ENCODE assay signal across 25 mouse cellular contexts in genomic region chr15:98835291-98835690, GRCm38 (mm10). TPM values are rescaled to one million over a fixed set of nuclear protein-coding genes. Genes with fewer than 3 reads are reported as not detected.
DNase-seq lines count a peak whose midpoint lies in the region; ATAC-seq lines count a peak whose summit lies in the region.
"Had no signal": no experiment of that assay in that cellular context is flagged by ENCODE, and none has a peak within 500 bp of the region (broad histone marks: within the 10 kb centered on the region; RNA-seq: fewer than 3 reads in every experiment).

No protein-coding gene starts in this region.

- WGBS in heart, embryonic 13.5 days = 70% methylated on average over 14 of the region's 14 CpGs
- WGBS in hindbrain, embryonic 11.5 days = 95% methylated on average over 14 of the region's 14 CpGs
- WGBS in hindbrain, embryonic 14.5 days = 96% methylated on average over 14 of the region's 14 CpGs
- 87% methylated on average over 14 of the region's 14 CpGs for WGBS in liver, embryonic 15.5 days (ENCODE audit: insufficient replicate concordance)
- WGBS in neural tube, embryonic 15.5 days = 94% methylated on average over 14 of the region's 14 CpGs

- H3K4me1 ChIP-seq in heart, embryonic 13.5 days = peaks cover 32% of the 10 kb centered on the region
- no peaks in the 10 kb centered on the region for H3K4me1 ChIP-seq in hindbrain, embryonic 11.5 days (replicated peaks; ENCODE audit: control insufficient read depth, insufficient read depth, low read length)
- peaks cover 5% of the 10 kb centered on the region for H3K4me1 ChIP-seq in hindbrain, embryonic 14.5 days (replicated peaks; ENCODE audit: control insufficient read depth, insufficient read depth, low read length)
- H3K4me1 ChIP-seq in liver, embryonic 15.5 days (replicated peaks) = peaks cover 66% of the 10 kb centered on the region
- H3K4me1 ChIP-seq in neural tube, embryonic 15.5 days = peaks cover 7% of the 10 kb centered on the region; the same call in 1 of the 2 replicates

- peak overlapping the region; percentile 42 for H3K27ac ChIP-seq in heart, embryonic 13.5 days (replicated peaks)
- no peak overlapping the region for H3K27ac ChIP-seq in hindbrain, embryonic 11.5 days (ENCODE audit: low read depth, low read length)
- H3K27ac ChIP-seq in hindbrain, embryonic 14.5 days = no peak overlapping the region
- peak overlapping the region; percentile 89 for H3K27ac ChIP-seq in liver, embryonic 15.5 days (replicated peaks)
- H3K27ac ChIP-seq in neural tube, embryonic 15.5 days (replicated peaks) = no peak overlapping the region
- H3K27ac ChIP-seq: embryonic facial prominence, embryonic 15.5 days; forebrain, embryonic 10.5 days; gastrocnemius, adult 2 months; hindbrain, embryonic 13.5 days; intestine, embryonic 15.5 days had no signal

- intact Hi-C loops in heart, postnatal 36 days (cut with DNase I) = no loop called here

- no peak overlapping the region for H3K4me3 ChIP-seq in heart, embryonic 13.5 days
- H3K4me3 ChIP-seq in hindbrain, embryonic 11.5 days (ENCODE audit: low read depth, low read length) = no peak overlapping the region
- no peak overlapping the region for H3K4me3 ChIP-seq in hindbrain, embryonic 14.5 days (replicated peaks; ENCODE audit: low read length)
- H3K4me3 ChIP-seq in liver, embryonic 15.5 days (replicated peaks) = no peak overlapping the region
- no peak overlapping the region for H3K4me3 ChIP-seq in neural tube, embryonic 15.5 days (replicated peaks)
- H3K4me3 ChIP-seq: embryonic facial prominence, embryonic 15.5 days; erythroblast, embryonic 14.5 days; forebrain, embryonic 10.5 days; gastrocnemius, adult 2 months; hindbrain, embryonic 13.5 days; intestine, embryonic 15.5 days had no signal

- DNase-seq in heart, postnatal 36 days = no peak
- no peak for DNase-seq in hindbrain, embryonic 11.5 days (ENCODE audit: low spot score)
- no peak for DNase-seq in hindbrain, embryonic 14.5 days (ENCODE audit: low spot score)
- no peak for DNase-seq in liver
- DNase-seq: adrenal gland, postnatal 10 days; cerebellum, adult 8-10 months; cerebellum, postnatal 14 days; embryo, embryonic 11 days; gastrocnemius, adult 2 months; gastrocnemius, postnatal 25 days; heart, postnatal 4 days; kidney, adult 18-20 months had no signal

- H3K9ac ChIP-seq in heart, embryonic 13.5 days = 0 out of 2 replicates have a peak overlapping the region, but pooled peaks have one; percentile 11
- H3K9ac ChIP-seq in hindbrain, embryonic 11.5 days (ENCODE audit: low read depth, low read length) = 0 out of 2 replicates have a peak overlapping the region, but pooled peaks have one; percentile 11
- H3K9ac ChIP-seq in hindbrain, embryonic 14.5 days = no peak overlapping the region
- H3K9ac ChIP-seq in liver, embryonic 15.5 days = no peak overlapping the region
- H3K9ac ChIP-seq in neural tube, embryonic 15.5 days (replicated peaks) = no peak overlapping the region
- H3K9ac ChIP-seq: embryonic facial prominence, embryonic 15.5 days; hindbrain, embryonic 13.5 days; intestine, embryonic 15.5 days had no signal

- peaks cover 75% of the 10 kb centered on the region for H3K36me3 ChIP-seq in heart, embryonic 13.5 days
- H3K36me3 ChIP-seq in hindbrain, embryonic 11.5 days (ENCODE audit: control insufficient read depth, insufficient read depth, low read length) = peaks cover 23% of the 10 kb centered on the region
- H3K36me3 ChIP-seq in hindbrain, embryonic 14.5 days (replicated peaks; ENCODE audit: control insufficient read depth, insufficient read depth) = peaks cover 78% of the 10 kb centered on the region
- H3K36me3 ChIP-seq in liver, embryonic 15.5 days (replicated peaks) = peaks cover 73% of the 10 kb centered on the region
- peaks cover 71% of the 10 kb centered on the region for H3K36me3 ChIP-seq in neural tube, embryonic 15.5 days

- H3K27me3 ChIP-seq in heart, embryonic 13.5 days (replicated peaks) = no peaks in the 10 kb centered on the region
- H3K27me3 ChIP-seq in hindbrain, embryonic 11.5 days (ENCODE audit: control insufficient read depth, insufficient read depth, low read length) = no peaks in the 10 kb centered on the region
- H3K27me3 ChIP-seq in hindbrain, embryonic 14.5 days (ENCODE audit: control insufficient read depth, insufficient read depth, low read length) = no peaks in the 10 kb centered on the region
- H3K27me3 ChIP-seq in liver, embryonic 15.5 days = no peaks in the 10 kb centered on the region
- no peaks in the 10 kb centered on the region for H3K27me3 ChIP-seq in neural tube, embryonic 15.5 days (replicated peaks)
- H3K27me3 ChIP-seq: embryonic facial prominence, embryonic 15.5 days; hindbrain, embryonic 13.5 days; intestine, embryonic 15.5 days had no signal

- no peak overlapping the region for H3K4me2 ChIP-seq in heart, embryonic 13.5 days
- no peak overlapping the region for H3K4me2 ChIP-seq in hindbrain, embryonic 11.5 days (replicated peaks; ENCODE audit: low read depth, low read length)
- H3K4me2 ChIP-seq in hindbrain, embryonic 14.5 days (replicated peaks) = no peak overlapping the region
- no peak overlapping the region for H3K4me2 ChIP-seq in liver, embryonic 15.5 days
- H3K4me2 ChIP-seq in neural tube, embryonic 15.5 days = no peak overlapping the region
- H3K4me2 ChIP-seq: embryonic facial prominence, embryonic 15.5 days; hindbrain, embryonic 13.5 days; intestine, embryonic 15.5 days had no signal

- H3K9me3 ChIP-seq in heart, embryonic 13.5 days = no peaks in the 10 kb centered on the region
- H3K9me3 ChIP-seq in hindbrain, embryonic 11.5 days (ENCODE audit: control insufficient read depth, low read length) = no peaks in the 10 kb centered on the region
- H3K9me3 ChIP-seq in hindbrain, embryonic 14.5 days (ENCODE audit: control insufficient read depth, low read length) = no peaks in the 10 kb centered on the region
- no peaks in the 10 kb centered on the region for H3K9me3 ChIP-seq in liver, embryonic 15.5 days (replicated peaks)
- no peaks in the 10 kb centered on the region for H3K9me3 ChIP-seq in neural tube, embryonic 15.5 days (replicated peaks)
- H3K9me3 ChIP-seq: embryonic facial prominence, embryonic 15.5 days; forebrain, embryonic 10.5 days; hindbrain, embryonic 13.5 days; intestine, embryonic 15.5 days had no signal

- ATAC-seq in heart, embryonic 13.5 days (ENCODE audit: extremely low read depth, insufficient number of reproducible peaks, low FRiP score, low TSS enrichment) = no peak
- ATAC-seq in hindbrain, embryonic 11.5 days (ENCODE audit: low FRiP score) = no peak
- ATAC-seq in hindbrain, embryonic 14.5 days (ENCODE audit: low FRiP score) = no peak
- ATAC-seq in liver, embryonic 15.5 days (ENCODE audit: insufficient read depth) = no peak
- no peak for ATAC-seq in neural tube, embryonic 15.5 days (ENCODE audit: low FRiP score)
- ATAC-seq: forebrain, embryonic 14.5 days; intestine, embryonic 15.5 days had no signal

RNA-seq across cellular contexts. Expression of gene Prkag1, which starts 4.0 kb away (rescaled TPM):
- 88.3 and 95.1 TPM in 2 replicates for polyA plus RNA-seq in heart, embryonic 13.5 days (2015; fragmentation: Nextera tagmentation; extraction: Ambion mirVana)
- total RNA-seq in heart, postnatal 36 days (2021) = 100 to 1,000 TPM in 1 of 2 experiments, 10 to 100 TPM in 1; 99.8 to 112 TPM
- 65.9 and 70.6 TPM in 2 replicates for polyA plus RNA-seq in hindbrain, embryonic 11.5 days (2014; fragmentation: Nextera tagmentation; extraction: Ambion mirVana)
- 59.0 and 65.3 TPM in 2 replicates for polyA plus RNA-seq in hindbrain, embryonic 14.5 days (2014; fragmentation: Nextera tagmentation; extraction: Ambion mirVana)
- polyA plus RNA-seq in liver, embryonic 15.5 days (2015; fragmentation: Nextera tagmentation; extraction: Ambion mirVana) = 94.1 and 95.7 TPM in 2 replicates
- polyA plus RNA-seq in neural tube, embryonic 15.5 days (2015; fragmentation: Nextera tagmentation; extraction: Ambion mirVana) = 66.4 and 72.9 TPM in 2 replicates

RNA-seq across cellular contexts. Expression of gene Ddn, which starts 26.0 kb away (rescaled TPM):
- polyA plus RNA-seq in heart, embryonic 13.5 days (2015; fragmentation: Nextera tagmentation; extraction: Ambion mirVana) = 0.09 and 0.16 TPM in 2 replicates
- total RNA-seq in heart, postnatal 36 days (2021) = under 1 TPM; 0.22 to 0.35 TPM
- polyA plus RNA-seq in hindbrain, embryonic 11.5 days (2014; fragmentation: Nextera tagmentation; extraction: Ambion mirVana) = 0.35 and 0.60 TPM in 2 replicates
- 0.59 and 0.64 TPM in 2 replicates for polyA plus RNA-seq in hindbrain, embryonic 14.5 days (2014; fragmentation: Nextera tagmentation; extraction: Ambion mirVana)
- not detected in 2 replicates for polyA plus RNA-seq in liver, embryonic 15.5 days (2015; fragmentation: Nextera tagmentation; extraction: Ambion mirVana)
- polyA plus RNA-seq in neural tube, embryonic 15.5 days (2015; fragmentation: Nextera tagmentation; extraction: Ambion mirVana) = 0.18 and 0.36 TPM in 2 replicates
- total RNA-seq: granulocyte monocyte progenitor cell, adult 5-6 weeks had no signal
- polyA plus RNA-seq: intestine, embryonic 15.5 days had no signal

RNA-seq across cellular contexts. Expression of gene Kmt2d, which starts 35.7 kb away (rescaled TPM):
- 8.1 and 8.9 TPM in 2 replicates for polyA plus RNA-seq in heart, embryonic 13.5 days (2015; fragmentation: Nextera tagmentation; extraction: Ambion mirVana)
- 10 to 100 TPM; 56.9 to 60.3 TPM for total RNA-seq in heart, postnatal 36 days (2021)
- 13.7 and 20.5 TPM in 2 replicates for polyA plus RNA-seq in hindbrain, embryonic 11.5 days (2014; fragmentation: Nextera tagmentation; extraction: Ambion mirVana)
- polyA plus RNA-seq in hindbrain, embryonic 14.5 days (2014; fragmentation: Nextera tagmentation; extraction: Ambion mirVana) = 12.9 and 14.9 TPM in 2 replicates
- polyA plus RNA-seq in liver, embryonic 15.5 days (2015; fragmentation: Nextera tagmentation; extraction: Ambion mirVana) = 3.7 and 4.2 TPM in 2 replicates
- 9.9 and 10.1 TPM in 2 replicates for polyA plus RNA-seq in neural tube, embryonic 15.5 days (2015; fragmentation: Nextera tagmentation; extraction: Ambion mirVana)

RNA-seq across cellular contexts. Expression of gene Wnt1, which starts 45.6 kb away (rescaled TPM):
- not detected in 2 replicates for polyA plus RNA-seq in heart, embryonic 13.5 days (2015; fragmentation: Nextera tagmentation; extraction: Ambion mirVana)
- total RNA-seq in heart, postnatal 36 days (2021) = not detected
- 8.0 and 9.5 TPM in 2 replicates for polyA plus RNA-seq in hindbrain, embryonic 11.5 days (2014; fragmentation: Nextera tagmentation; extraction: Ambion mirVana)
- polyA plus RNA-seq in hindbrain, embryonic 14.5 days (2014; fragmentation: Nextera tagmentation; extraction: Ambion mirVana) = 1.9 and 2.1 TPM in 2 replicates
- not detected in 2 replicates for polyA plus RNA-seq in liver, embryonic 15.5 days (2015; fragmentation: Nextera tagmentation; extraction: Ambion mirVana)
- 1.0 and 2.0 TPM in 2 replicates for polyA plus RNA-seq in neural tube, embryonic 15.5 days (2015; fragmentation: Nextera tagmentation; extraction: Ambion mirVana)
- total RNA-seq: adrenal gland, postnatal 4 days; common myeloid progenitor, adult 5-6 weeks; gastrocnemius, postnatal 25 days; granulocyte monocyte progenitor cell, adult 5-6 weeks; heart, postnatal 4 days; MEL had no signal
- polyA plus RNA-seq: embryonic facial prominence, embryonic 15.5 days; erythroblast, embryonic 14.5 days; forebrain, embryonic 14.5 days; intestine, embryonic 15.5 days had no signal

RNA-seq across cellular contexts. Expression of gene Wnt10b, which starts 57.3 kb away (rescaled TPM):
- polyA plus RNA-seq in heart, embryonic 13.5 days (2015; fragmentation: Nextera tagmentation; extraction: Ambion mirVana) = 0.07 TPM in 1 of 2 replicates, not detected in the other
- under 1 TPM; 0.27 to 0.33 TPM for total RNA-seq in heart, postnatal 36 days (2021)
- polyA plus RNA-seq in hindbrain, embryonic 11.5 days (2014; fragmentation: Nextera tagmentation; extraction: Ambion mirVana) = 0.54 and 0.57 TPM in 2 replicates
- polyA plus RNA-seq in hindbrain, embryonic 14.5 days (2014; fragmentation: Nextera tagmentation; extraction: Ambion mirVana) = not detected in 2 replicates
- polyA plus RNA-seq in liver, embryonic 15.5 days (2015; fragmentation: Nextera tagmentation; extraction: Ambion mirVana) = not detected in 2 replicates
- polyA plus RNA-seq in neural tube, embryonic 15.5 days (2015; fragmentation: Nextera tagmentation; extraction: Ambion mirVana) = 0.08 and 0.72 TPM in 2 replicates
- polyA plus RNA-seq: erythroblast, embryonic 14.5 days; forebrain, embryonic 14.5 days; intestine, embryonic 15.5 days had no signal

Comparison
In these comparisons a context has a peak if more than half of its experiments do, and no peak if none do; other contexts are left out.
1. H3K9ac ChIP-seq: peak in heart, embryonic 13.5 days (single experiment) and hindbrain, embryonic 11.5 days (single experiment); none in hindbrain, embryonic 14.5 days (single experiment), liver, embryonic 15.5 days (single experiment) and neural tube, embryonic 15.5 days (single experiment).
2. H3K27ac ChIP-seq: peak in heart, embryonic 13.5 days (single experiment) and liver, embryonic 15.5 days (single experiment); none in hindbrain, embryonic 11.5 days (single experiment), hindbrain, embryonic 14.5 days (single experiment) and neural tube, embryonic 15.5 days (single experiment).